Mouse (Mus musculus) adrenal gland, postnatal 10 days (tissue): Measurements from ENCODE around the gene Wnt5b. TPM values are rescaled to one million over a fixed set of nuclear protein-coding genes. Genes with fewer than 3 reads are reported as not detected.

Experiments used
- DNase-seq: peaks from one replicate; pipeline ENCODE4 v3.0.0; 2021; ENCODE audit warnings: mixed read lengths
- total RNA-seq, 2 experiments: library from RNA; stranded (reverse); gene quantifications; 2 replicates each; pipeline ENCODE4 v1.2.3; 2021

Gene Wnt5b
- total RNA-seq, 2 experiments from 2014 or later: 3.1 to 3.7 TPM

GRCm38 (mm10) chr6:119521931-119522391 lies 22.2 kb downstream of the Wnt5b start:
- no peak for DNase-seq

GRCm38 (mm10) chr6:119521482-119521900 lies 22.7 kb downstream of the Wnt5b start:
- no peak for DNase-seq

- no peak for DNase-seq
Measured at GRCm38 (mm10) chr6:119520731-119521130, 23.4 kb downstream of the Wnt5b start.

GRCm38 (mm10) chr6:119514085-119514484 lies 30.1 kb downstream of the Wnt5b start:
- no peak for DNase-seq

GRCm38 (mm10) chr6:119513452-119513851 lies 30.7 kb downstream of the Wnt5b start:
- no peak for DNase-seq

- DNase-seq: no peak
Measured at GRCm38 (mm10) chr6:119512701-119513100, 31.4 kb downstream of the Wnt5b start.

- no peak for DNase-seq
Measured at GRCm38 (mm10) chr6:119509437-119510037, 34.6 kb downstream of the Wnt5b start.

GRCm38 (mm10) chr6:119508634-119509375 lies 35.3 kb downstream of the Wnt5b start:
- DNase-seq: no peak

- no peak for DNase-seq
Measured at GRCm38 (mm10) chr6:119508221-119508620, 35.9 kb downstream of the Wnt5b start.

GRCm38 (mm10) chr6:119505525-119506225 lies 38.5 kb downstream of the Wnt5b start:
- no peak for DNase-seq

- no peak for DNase-seq
Measured at GRCm38 (mm10) chr6:119504756-119505155, 39.4 kb downstream of the Wnt5b start.

- DNase-seq: no peak
Measured at GRCm38 (mm10) chr6:119502031-119502430, 42.1 kb downstream of the Wnt5b start.

GRCm38 (mm10) chr6:119500086-119500485 lies 44.1 kb downstream of the Wnt5b start:
- no peak for DNase-seq

GRCm38 (mm10) chr6:119499271-119499670 lies 44.9 kb downstream of the Wnt5b start:
- DNase-seq: peak; percentile 67

GRCm38 (mm10) chr6:119492630-119493014 lies 51.5 kb downstream of the Wnt5b start:
- no peak for DNase-seq

GRCm38 (mm10) chr6:119491997-119492629 lies 52.0 kb downstream of the Wnt5b start:
- no peak for DNase-seq

- no peak for DNase-seq
Measured at GRCm38 (mm10) chr6:119491006-119491405, 53.1 kb downstream of the Wnt5b start.

GRCm38 (mm10) chr6:119490549-119490948 lies 53.6 kb downstream of the Wnt5b start:
- DNase-seq: no peak

GRCm38 (mm10) chr6:119489765-119490164 lies 54.4 kb downstream of the Wnt5b start:
- DNase-seq: peak; percentile 57

GRCm38 (mm10) chr6:119487619-119488018 lies 56.5 kb downstream of the Wnt5b start:
- DNase-seq: no peak

GRCm38 (mm10) chr6:119487085-119487458 lies 57.1 kb downstream of the Wnt5b start:
- DNase-seq: no peak

- peak; percentile 40 for DNase-seq
Measured at GRCm38 (mm10) chr6:119486381-119487084, 57.6 kb downstream of the Wnt5b start.
